Mouse (Mus musculus) B cell, adult 2 months (primary cell): ENCODE measurements around the gene Exo1.

Experiments
- DNase-seq, 2 experiments: peaks; one replicate each; pipeline ENCODE4 v3.0.0; 2022

The Exo1 gene

DNA sequence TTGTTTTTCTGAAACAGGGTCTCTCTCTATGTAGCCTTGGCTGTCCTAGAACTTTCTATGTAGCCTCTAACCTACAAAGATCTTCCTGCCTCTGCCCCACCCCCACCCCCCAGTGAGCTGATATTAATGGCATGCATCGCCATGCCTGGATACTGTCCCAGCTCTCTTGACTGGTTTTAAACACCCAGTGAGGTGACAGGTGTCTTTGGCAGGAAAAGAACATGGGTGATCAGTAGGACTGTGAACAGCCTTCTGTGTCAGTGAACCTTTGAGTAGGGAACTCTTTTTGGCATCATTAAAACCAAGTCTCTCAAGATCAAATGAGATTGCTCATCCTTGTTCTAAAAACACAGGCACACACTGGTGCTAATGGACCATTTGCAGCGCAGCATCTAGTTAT is 81.4 kb downstream of the Exo1 start:
- DNase-seq = no peak
